Mouse (Mus musculus) liver, adult 2 months (tissue): ENCODE measurements around the gene Polr3b. TPM values are rescaled to one million over a fixed set of nuclear protein-coding genes. Genes with fewer than 3 reads are reported as not detected.

Experiments
- DNase-seq: peaks from one replicate; pipeline ENCODE4 v3.0.0-alpha.2; 2011; ENCODE audit warnings: low read depth, low spot score; ENCODE audit errors: extremely low read depth
- H3K27ac ChIP-seq: fragments of 200-500 bp; replicated peaks from 2 replicates; pipeline ENCODE4 v1.5.1; 2012; ENCODE audit warnings: low read depth, mild to moderate bottlenecking, control low read depth, inconsistent platforms, low read length; ENCODE audit not compliant: insufficient read depth
- H3K27me3 ChIP-seq: fragments of 200-500 bp; 2 replicates; pipeline ENCODE4 v1.6.1; 2012; ENCODE audit warnings: mild to moderate bottlenecking, moderate library complexity, low read length, inconsistent platforms; ENCODE audit not compliant: control insufficient read depth, insufficient read depth
- H3K36me3 ChIP-seq: fragments of 200-500 bp; 2 replicates; pipeline ENCODE4 v1.6.1; 2012; ENCODE audit warnings: low read length, inconsistent platforms; ENCODE audit not compliant: control insufficient read depth, insufficient read depth
- H3K4me1 ChIP-seq: fragments of 200-500 bp; 2 replicates; pipeline ENCODE4 v1.6.1; 2011; ENCODE audit warnings: low read length; ENCODE audit not compliant: control insufficient read depth, insufficient read depth
- H3K4me3 ChIP-seq: fragments of 200-500 bp; 2 replicates; pipeline ENCODE4 v1.5.1; 2011; ENCODE audit warnings: low read depth, mild to moderate bottlenecking, control low read depth, low read length, moderate library complexity; ENCODE audit not compliant: insufficient read depth
- H3K79me2 ChIP-seq: fragments of 200-500 bp; 2 replicates; pipeline ENCODE4 v1.6.1; 2012; ENCODE audit warnings: inconsistent platforms, mild to moderate bottlenecking, low read length, moderate library complexity; ENCODE audit not compliant: control insufficient read depth, insufficient read depth
- H3K9ac ChIP-seq: fragments of 200-500 bp; 2 replicates; pipeline ENCODE4 v1.6.1; 2012; ENCODE audit warnings: low read depth, mild to moderate bottlenecking, control low read depth, inconsistent platforms, low read length
- CTCF ChIP-seq: fragments of 200-500 bp; IDR thresholded peaks from 2 replicates; pipeline ENCODE4 v1.5.1; 2011; ENCODE audit warnings: low read depth, low read length, control low read depth
- POLR2A ChIP-seq: fragments of 200-500 bp; IDR thresholded peaks from 2 replicates; pipeline ENCODE4 v1.6.1; 2011; ENCODE audit warnings: low read length, control low read depth; ENCODE audit not compliant: insufficient read depth; ENCODE audit errors: extremely low read depth
- WGBS: fragments of 180-500 bp; shearing (Covaris S2); methylation state at CpG from one replicate; pipeline ENCODE4 v1.1.7; 2018; 5-methylcytosine and 5-hydroxymethylcytosine counted together
- polyA plus RNA-seq: library from polyadenylated mRNA; depleted of rRNA; stranded (reverse); fragments of >200 nt; gene quantifications from 2 replicates; pipeline ENCODE4 v1.2.3, GENCODE M21; 2012; rRNA removed
- total RNA-seq: library from RNA; depleted of rRNA; stranded (reverse); fragments of >200 nt; gene quantifications from 2 replicates; pipeline ENCODE4 v1.2.3, GENCODE M21; 2014; rRNA removed

Polr3b gene
- total RNA-seq (9.5 and 10.7 TPM in 2 replicates), polyA plus RNA-seq (2.7 and 3.2 TPM in 2 replicates)

DNA sequence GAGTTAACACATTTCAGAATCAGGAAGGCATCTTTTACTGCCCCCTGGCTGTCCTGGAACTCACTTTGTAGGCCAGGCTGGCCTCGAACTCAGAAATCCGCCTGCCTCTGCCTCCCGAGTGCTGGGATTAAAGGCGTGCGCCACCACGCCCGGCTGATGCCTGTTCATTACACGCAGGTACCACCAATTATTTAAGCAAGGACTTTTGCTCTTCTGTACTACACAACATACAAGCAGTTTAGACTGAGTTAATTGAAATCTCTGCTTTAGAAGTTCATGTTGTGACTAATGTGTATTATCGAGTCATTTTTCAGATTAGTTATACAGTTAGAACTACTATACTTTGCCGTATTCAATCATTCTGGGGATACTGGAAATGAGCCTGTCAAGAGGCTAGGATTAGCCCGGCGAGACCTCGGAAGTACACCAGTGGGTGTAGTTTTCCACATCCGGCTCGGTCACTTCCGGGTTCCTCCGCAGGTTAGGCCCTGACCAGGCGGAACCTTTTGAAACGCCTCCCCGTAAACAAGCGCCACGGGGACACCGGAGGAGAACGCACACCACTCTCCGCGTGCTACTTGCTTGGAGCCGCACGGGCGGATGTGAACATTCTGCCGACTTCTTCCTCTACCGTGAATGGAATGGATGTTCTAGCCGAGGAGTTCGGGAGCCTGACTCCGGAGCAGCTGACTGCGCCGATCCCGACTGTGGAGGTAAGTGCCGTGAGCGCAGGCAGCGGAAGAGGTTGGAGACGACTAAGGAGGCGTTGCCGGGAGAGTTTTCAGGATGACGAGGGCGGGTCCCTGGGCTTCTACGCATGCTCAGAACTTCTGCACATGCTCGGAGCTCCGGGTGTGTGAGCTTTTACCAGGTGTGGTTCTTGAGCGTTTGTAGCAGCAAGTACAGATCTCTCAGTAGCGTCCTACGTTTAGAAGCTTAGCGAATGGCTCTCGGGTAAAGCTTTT lies at the start of gene Polr3b:
Polr3b (plus strand) TSS at position 467 of the 965 bp plus-strand sequence.
- no peaks in the 10 kb centered on the region for H3K27me3 ChIP-seq
- DNase-seq = peak; percentile 92
- H3K4me3 ChIP-seq = peak within 1 kb of the TSS; percentile 61
- H3K9ac ChIP-seq = peak within 1 kb of the TSS; percentile 65
- TF ChIP-seq CTCF = no peak
- peak; percentile 79 for TF ChIP-seq POLR2A
- peaks cover 3% of the 10 kb centered on the region; the same call in 1 of the 2 replicates for H3K36me3 ChIP-seq
- H3K79me2 ChIP-seq = peaks cover 5% of the 10 kb centered on the region; the same call in 1 of the 2 replicates
- WGBS = 5% methylated on average over 53 of the region's 53 CpGs
- H3K27ac ChIP-seq = peak within 1 kb of the TSS; percentile 75
- no peaks in the 10 kb centered on the region for H3K4me1 ChIP-seq

GRCm38 (mm10) chr10:84573671-84574420 lies 48.2 kb upstream of the Polr3b start:
- no peak overlapping the region for H3K27ac ChIP-seq
- no peak for DNase-seq
- H3K79me2 ChIP-seq = peaks cover 12% of the 10 kb centered on the region; the same call in 1 of the 2 replicates
- H3K9ac ChIP-seq = no peak overlapping the region
- TF ChIP-seq POLR2A (no peak), CTCF (no peak)
- H3K36me3 ChIP-seq = no peaks in the 10 kb centered on the region
- H3K4me1 ChIP-seq = peaks cover 13% of the 10 kb centered on the region
- H3K4me3 ChIP-seq = no peak overlapping the region
- 62% methylated on average over 5 of the region's 5 CpGs for WGBS
- no peaks in the 10 kb centered on the region for H3K27me3 ChIP-seq

GRCm38 (mm10) chr10:84576029-84576394 lies 46.1 kb upstream of the Polr3b start:
- no peaks in the 10 kb centered on the region for H3K27me3 ChIP-seq
- peak overlapping the region; percentile 65 for H3K27ac ChIP-seq
- peak overlapping the region; percentile 47 for H3K4me3 ChIP-seq
- DNase-seq = peak; percentile 90
- 0% methylated on average over 14 of the region's 14 CpGs for WGBS
- no peaks in the 10 kb centered on the region for H3K36me3 ChIP-seq
- H3K79me2 ChIP-seq = peaks cover 22% of the 10 kb centered on the region; the same call in 1 of the 2 replicates
- TF ChIP-seq POLR2A (no peak), CTCF (no peak)
- peak overlapping the region; percentile 40 for H3K9ac ChIP-seq
- H3K4me1 ChIP-seq = peaks cover 14% of the 10 kb centered on the region

- peak within 1 kb of the TSS; percentile 94 for H3K27ac ChIP-seq
- peak; percentile 87 for DNase-seq
- TF ChIP-seq POLR2A = peak; percentile 67; the same call in 1 of the 2 replicates
- no peak for TF ChIP-seq CTCF
- H3K36me3 ChIP-seq = no peaks in the 10 kb centered on the region
- H3K4me3 ChIP-seq = peak within 1 kb of the TSS; percentile 78
- peak within 1 kb of the TSS; percentile 85 for H3K9ac ChIP-seq
- peaks cover 24% of the 10 kb centered on the region; the same call in 1 of the 2 replicates for H3K79me2 ChIP-seq
- H3K4me1 ChIP-seq = peaks cover 14% of the 10 kb centered on the region
- H3K27me3 ChIP-seq = no peaks in the 10 kb centered on the region
- WGBS = under 1% methylated on average over 46 of the region's 46 CpGs
Observed at GRCm38 (mm10) chr10:84576395-84577070, 45.6 kb upstream of the Polr3b start, which contains the start of gene Tcp11l2. Gene Tcp11l2, plus strand, starts transcription at chr10:84576626.

- Histone ChIP-seq H3K9ac (peak overlapping the region; percentile 85), H3K4me3 (peak overlapping the region; percentile 78), H3K79me2 (peaks cover 27% of the 10 kb centered on the region), H3K27ac (peak overlapping the region; percentile 94), H3K4me1 (peaks cover 14% of the 10 kb centered on the region), H3K36me3 (no peaks in the 10 kb centered on the region), H3K27me3 (no peaks in the 10 kb centered on the region)
- under 1% methylated on average over 38 of the region's 38 CpGs for WGBS
- TF ChIP-seq POLR2A (no peak), CTCF (no peak)
- peak; percentile 83 for DNase-seq
Observed at GRCm38 (mm10) chr10:84577071-84577727, 44.9 kb upstream of the Polr3b start.
